Mouse (Mus musculus) heart, adult 2 months (tissue): ENCODE results near the gene Dok3. TPM values are rescaled to one million over a fixed set of nuclear protein-coding genes. Genes with fewer than 3 reads are reported as not detected.
"Not testable (repeated sequence)": the region's sequence is repeated elsewhere in the genome, so short reads cannot be mapped to it uniquely, and the experiment has no call there.

ENCODE experiments used
- DNase-seq, 2 experiments: peaks; one replicate each; pipeline ENCODE4 v3.0.0; 2021
- H3K27ac ChIP-seq: fragments of 200-600 bp; 2 replicates; pipeline ENCODE4 v1.8.1; 2022
- H3K27me3 ChIP-seq: fragments of 200-500 bp; 2 replicates; pipeline ENCODE4 v1.6.1; 2012; ENCODE audit warnings: mild to moderate bottlenecking, low read length, inconsistent platforms, mixed read lengths; ENCODE audit not compliant: control insufficient read depth, insufficient read depth
- H3K36me3 ChIP-seq: fragments of 200-500 bp; 2 replicates; pipeline ENCODE4 v1.6.1; 2012; ENCODE audit warnings: low read length, inconsistent platforms; ENCODE audit not compliant: control insufficient read depth, insufficient read depth
- H3K4me1 ChIP-seq: fragments of 200-500 bp; 2 replicates; pipeline ENCODE4 v1.6.1; 2011; ENCODE audit warnings: low read length; ENCODE audit not compliant: control insufficient read depth, insufficient read depth
- H3K4me3 ChIP-seq: fragments of 200-600 bp; 2 replicates; pipeline ENCODE4 v1.8.1; 2022
- H3K79me2 ChIP-seq: fragments of 200-500 bp; replicated peaks from 2 replicates; pipeline ENCODE4 v1.6.1; 2012; ENCODE audit warnings: mild to moderate bottlenecking, inconsistent platforms, low read length, moderate library complexity, mixed read lengths; ENCODE audit not compliant: control insufficient read depth, insufficient read depth
- H3K9ac ChIP-seq: fragments of 200-500 bp; 2 replicates; pipeline ENCODE4 v1.6.1; 2012; ENCODE audit warnings: low read depth, mild to moderate bottlenecking, control low read depth, inconsistent platforms, low read length, mixed read lengths
- CTCF ChIP-seq: fragments of 200-600 bp; IDR thresholded peaks from 2 replicates; pipeline ENCODE4 v1.8.1; 2022; ENCODE audit warnings: antibody characterized with exemption, mild to moderate bottlenecking, moderate library complexity
- EP300 ChIP-seq: fragments of 200-500 bp; IDR thresholded peaks from 2 replicates; pipeline ENCODE4 v1.6.1; 2011; ENCODE audit warnings: low read depth, low read length, control low read depth; ENCODE audit not compliant: insufficient read depth
- POLR2A ChIP-seq: fragments of 200-500 bp; IDR thresholded peaks from 2 replicates; pipeline ENCODE4 v1.6.1; 2011; ENCODE audit warnings: mild to moderate bottlenecking, low read depth, low read length, control low read depth; ENCODE audit not compliant: insufficient read depth
- WGBS: fragments of 180-500 bp; shearing (Covaris S2); methylation state at CpG from one replicate; pipeline ENCODE4 v1.1.7; 2018; 5-methylcytosine and 5-hydroxymethylcytosine counted together
- intact Hi-C: fragments of 180-260 bp; cut with DNase I; formaldehyde crosslinking; loops from one replicate; pipeline ENCODE4 v1.15.1; 2025
- polyA plus RNA-seq: library from polyadenylated mRNA; depleted of rRNA; stranded (reverse); fragments of >200 nt; gene quantifications from 2 replicates; pipeline ENCODE4 v1.2.3, GENCODE M21; 2012
- total RNA-seq, 2 experiments: library from RNA; stranded (reverse); gene quantifications; 2 replicates each; pipeline ENCODE4 v1.2.3; 2021

The Dok3 gene
- total and polyA plus RNA-seq, 3 experiments, result 1.9 to 7.3 (median 2.4) TPM

- no peak overlapping the region for H3K4me3 ChIP-seq
- intact Hi-C loops, result loop anchor here (1.0 to 2.0 kb wide), 4 partner anchors 20 to 63 kb away; partner anchors contain the start of genes Caml, Ddx41 and Ddx46
- TF ChIP-seq CTCF (no peak), POLR2A (no peak), EP300 (no peak)
Measured at GRCm38 (mm10) chr13:55571977-55572376, 42.9 kb upstream of the Dok3 start.

GRCm38 (mm10) chr13:55571027-55571751 is 42.1 kb upstream of the Dok3 start, which contains the start of gene Fam193b:
Fam193b (minus strand) TSS chr13:55571120.
- peak within 1 kb of the TSS; percentile 91 for H3K9ac ChIP-seq
- intact Hi-C loops, result loop anchor here (1.0 to 2.0 kb wide), 4 partner anchors 21 to 64 kb away; partner anchors contain the start of genes Caml, Ddx41 and Ddx46
- TF ChIP-seq POLR2A, result peak; percentile 76
- TF ChIP-seq CTCF, result no peak
- 2% methylated on average over 29 of the region's 47 CpGs for WGBS
- peak within 1 kb of the TSS; percentile 67 for H3K4me3 ChIP-seq
- peak; percentile 95 to 98 for DNase-seq
- no peaks in the 10 kb centered on the region for H3K36me3 ChIP-seq
- no peaks in the 10 kb centered on the region for H3K27me3 ChIP-seq
- H3K4me1 ChIP-seq, result peaks cover 5% of the 10 kb centered on the region
- H3K79me2 ChIP-seq, result peaks cover 6% of the 10 kb centered on the region
- peak within 1 kb of the TSS; percentile 85 for H3K27ac ChIP-seq

More at GRCm38 (mm10) chr13:55571977-55572376, 42.9 kb upstream of the Dok3 start:
- peaks cover 3% of the 10 kb centered on the region for H3K4me1 ChIP-seq
- peaks cover 2% of the 10 kb centered on the region; the same call in 1 of the 2 replicates for H3K79me2 ChIP-seq
- H3K27ac ChIP-seq, result no peak overlapping the region
- no peaks in the 10 kb centered on the region for H3K27me3 ChIP-seq
- no peak overlapping the region for H3K9ac ChIP-seq
- no peaks in the 10 kb centered on the region for H3K36me3 ChIP-seq
- DNase-seq, result no peak
- WGBS, result 93% methylated on average over 2 of the region's 2 CpGs

GRCm38 (mm10) chr13:55570286-55570973 is 41.3 kb upstream of the Dok3 start:
- Histone ChIP-seq H3K27ac (peak overlapping the region; percentile 85), H3K4me1 (peaks cover 5% of the 10 kb centered on the region), H3K27me3 (no peaks in the 10 kb centered on the region), H3K4me3 (peak overlapping the region; percentile 67), H3K9ac (peak overlapping the region; percentile 91), H3K79me2 (peaks cover 8% of the 10 kb centered on the region), H3K36me3 (no peaks in the 10 kb centered on the region)
- WGBS, result 6% methylated on average over 47 of the region's 47 CpGs
- intact Hi-C loops, result loop anchor here (2.0 kb wide), 3 partner anchors 34 to 64 kb away; partner anchors contain the start of genes Caml, Ddx41 and Ddx46
- TF ChIP-seq EP300 (no peak), CTCF (no peak), POLR2A (no peak)
- DNase-seq, result peak in 1 of 2 experiments; percentile 66

- Histone ChIP-seq H3K4me1 (peaks cover 5% of the 10 kb centered on the region), H3K27ac (peak overlapping the region; percentile 20; the same call in 1 of the 2 replicates), H3K36me3 (no peaks in the 10 kb centered on the region), H3K79me2 (peaks cover 8% of the 10 kb centered on the region), H3K27me3 (no peaks in the 10 kb centered on the region), H3K9ac (peak overlapping the region; percentile 91), H3K4me3 (peak overlapping the region; percentile 67)
- peak; percentile 27 to 45 for DNase-seq
- intact Hi-C loops, result loop anchor here (2.0 kb wide), 3 partner anchors 33 to 65 kb away; partner anchors contain the start of genes Caml, Ddx41 and Ddx46
- TF ChIP-seq EP300 (no peak), POLR2A (no peak), CTCF (no peak)
- 15% methylated on average over 16 of the region's 16 CpGs for WGBS
Measured at GRCm38 (mm10) chr13:55569726-55570285, 40.7 kb upstream of the Dok3 start.

GRCm38 (mm10) chr13:55568524-55568923 is 39.4 kb upstream of the Dok3 start:
- H3K27me3 ChIP-seq, H3K79me2 ChIP-seq, H3K36me3 ChIP-seq, DNase-seq, H3K4me1 ChIP-seq, H3K27ac ChIP-seq, H3K9ac ChIP-seq, intact Hi-C loops, H3K4me3 ChIP-seq: not testable (repeated sequence)
- WGBS, result 90% methylated on average over 4 of the region's 4 CpGs

GRCm38 (mm10) chr13:55567949-55568348 is 38.9 kb upstream of the Dok3 start:
- DNase-seq, result no peak
- TF ChIP-seq CTCF, result no peak
- TF ChIP-seq POLR2A, result no peak
- no peak for TF ChIP-seq EP300
- peaks cover 8% of the 10 kb centered on the region for H3K79me2 ChIP-seq
- intact Hi-C loops, result no loop called here
- H3K9ac ChIP-seq, result no peak overlapping the region
- peaks cover 4% of the 10 kb centered on the region; the same call in 1 of the 2 replicates for H3K36me3 ChIP-seq
- no peak overlapping the region for H3K27ac ChIP-seq
- WGBS, result 91% methylated on average over 2 of the region's 2 CpGs
- peaks cover 6% of the 10 kb centered on the region for H3K4me1 ChIP-seq
- H3K27me3 ChIP-seq, result no peaks in the 10 kb centered on the region
- H3K4me3 ChIP-seq, result no peak overlapping the region
